Mouse (Mus musculus): Measurements from ENCODE around the gene Gm12253.

Gm12253 gene

GRCm38 (mm10) chr11:58432259-58432658, at the start of gene Gm12253:
Gene Gm12253 (plus strand): TSS chr11:58432559.
- in situ Hi-C loops (cut with MboI, MseI): no loop called here

- in situ Hi-C loops (cut with MboI, MseI): no loop called here
These were observed 32.2 kb upstream of the Gm12253 start for GRCm38 (mm10) chr11:58399985-58400645.

DNA sequence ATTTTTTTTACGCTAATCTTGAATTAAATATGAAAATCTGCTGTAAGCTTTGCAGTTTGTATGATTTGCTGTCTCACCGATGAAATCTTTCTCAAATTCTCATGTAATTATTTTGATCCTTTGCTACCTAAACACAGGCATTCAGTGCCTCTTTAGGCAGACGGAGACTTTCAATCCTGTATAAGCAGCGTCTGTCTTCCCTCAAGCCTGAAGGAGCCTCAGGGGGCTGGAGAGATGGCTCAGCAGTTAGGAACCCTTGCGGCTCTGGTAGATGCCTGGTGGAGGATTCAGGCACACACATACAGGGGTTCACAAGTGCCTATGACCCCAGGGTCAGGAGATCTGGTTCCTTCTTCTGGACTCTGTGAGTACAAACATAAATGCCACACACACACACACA, 31.7 kb upstream of the Gm12253 start:
- in situ Hi-C loops (cut with MboI, MseI): no loop called here

GRCm38 (mm10) chr11:58408066-58408465, 24.3 kb upstream of the Gm12253 start:
- in situ Hi-C loops (cut with MboI, MseI): no loop called here

GRCm38 (mm10) chr11:58418336-58418735, 14.0 kb upstream of the Gm12253 start:
- in situ Hi-C loops (cut with MboI, MseI): no loop called here

DNA sequence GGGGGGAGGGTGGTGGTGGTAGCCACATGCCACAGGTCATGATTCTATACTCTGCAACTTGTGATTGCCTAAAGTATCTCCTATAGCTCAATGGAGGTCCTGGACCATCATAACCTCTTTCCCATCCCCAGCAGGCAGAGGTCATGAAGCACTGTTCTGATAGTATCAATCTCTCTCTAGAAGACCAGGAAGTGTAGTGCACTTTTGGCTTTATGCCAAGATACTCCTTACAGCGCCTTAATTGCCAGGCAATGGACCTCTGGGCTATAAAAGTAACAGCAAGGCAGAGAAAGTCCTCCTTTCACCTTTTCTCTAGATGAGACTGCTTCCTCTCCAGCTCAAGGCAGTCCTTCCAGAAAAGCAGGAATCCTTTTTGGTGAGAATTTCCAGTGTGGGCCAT, 11.5 kb upstream of the Gm12253 start, which contains the start of gene 1810065E05Rik:
1810065E05Rik (plus strand) TSS at position 297 of the 400 bp plus-strand sequence.
- in situ Hi-C loops (cut with MboI, MseI): no loop called here

DNA sequence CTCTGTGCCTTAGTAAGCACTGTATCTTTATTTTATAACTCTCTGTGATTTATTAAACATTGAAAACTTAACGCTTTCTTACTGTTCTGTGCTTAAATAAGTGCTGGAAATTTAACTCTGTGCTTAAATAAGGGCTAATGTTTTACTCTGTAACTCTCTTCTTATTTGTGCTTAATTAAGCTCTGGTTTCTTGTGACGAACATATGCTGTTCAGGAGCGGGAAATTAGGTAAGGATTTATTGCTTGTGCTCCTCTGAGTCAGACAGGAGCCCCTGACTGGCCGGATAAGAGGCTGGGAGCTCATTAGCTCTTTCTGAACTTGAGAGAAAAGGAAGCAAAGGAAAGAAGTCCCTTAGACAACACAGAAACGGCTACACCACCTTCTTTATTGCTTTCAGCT, 5.5 kb downstream of the Gm12253 start:
- in situ Hi-C loops (cut with MboI, MseI): no loop called here

DNA sequence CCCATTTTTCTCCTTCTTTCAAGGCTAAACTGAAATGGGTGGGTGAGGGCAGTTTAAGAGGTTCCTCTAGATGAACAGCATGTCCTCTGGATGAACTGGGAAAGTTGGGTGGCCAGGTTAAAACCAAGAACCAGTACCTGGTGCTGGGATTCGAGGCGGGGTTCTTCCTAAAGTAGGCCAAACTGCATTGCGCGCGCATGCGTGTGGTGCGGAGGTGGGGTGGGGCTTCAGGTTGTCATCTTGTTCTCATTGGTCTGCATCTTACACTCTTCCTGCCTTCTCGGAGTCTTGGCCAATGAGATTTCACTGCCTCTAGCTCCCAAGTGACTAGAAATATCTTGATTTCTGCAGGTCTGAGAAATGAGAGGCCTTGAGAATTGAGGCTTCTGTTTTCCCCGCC, 20.4 kb downstream of the Gm12253 start, which contains the start of gene Lypd9:
Lypd9 (minus strand) TSS at position 165 of the 400 bp plus-strand sequence.
- in situ Hi-C loops (cut with MboI, MseI): no loop called here

DNA sequence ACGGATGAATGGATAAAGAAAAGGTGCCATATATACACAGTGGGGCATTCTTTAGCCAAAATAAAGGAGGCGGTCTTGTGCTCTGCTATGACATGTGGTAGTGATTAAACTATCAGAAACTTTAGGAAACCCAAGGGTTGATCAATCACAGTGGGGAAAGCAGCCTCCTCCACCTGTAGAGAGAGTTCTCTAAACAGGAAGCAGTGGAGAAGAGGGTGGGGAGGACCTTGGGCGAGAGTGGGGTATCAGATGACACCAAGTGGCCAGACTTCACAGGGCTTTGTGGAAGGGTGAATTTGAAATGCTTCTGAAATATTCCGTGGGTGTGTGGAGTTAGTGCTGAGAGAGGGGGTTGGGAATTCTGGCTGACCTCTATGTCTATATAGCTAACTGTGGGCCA, 21.2 kb downstream of the Gm12253 start:
- in situ Hi-C loops (cut with MboI, MseI): no loop called here

- in situ Hi-C loops (cut with MboI, MseI): no loop called here
These were observed 29.8 kb downstream of the Gm12253 start, which contains the start of gene Olfr30 for GRCm38 (mm10) chr11:58462170-58462569. Gene Olfr30 (minus strand): TSS chr11:58462270.
